Mouse (Mus musculus) erythroblast, embryonic 14.5 days (primary cell): Measurements from ENCODE around the gene Cxadr.

Experiments used
- GATA1 ChIP-seq: IDR thresholded peaks from 2 replicates; pipeline ENCODE4 v1.6.1; 2012; ENCODE audit warnings: low read length, inconsistent platforms, mixed read lengths
- TAL1 ChIP-seq: IDR thresholded peaks from 3 replicates; pipeline ENCODE4 v1.6.1; 2012; ENCODE audit warnings: low read length, inconsistent platforms, mixed read lengths

- TF ChIP-seq GATA1: no peak
- no peak for TF ChIP-seq TAL1
Observed at GRCm38 (mm10) chr16:78327562-78327961, 26.3 kb downstream of the Cxadr start.
